Mouse (Mus musculus) B cell, adult 2 months (primary cell): ENCODE data around the gene Cd8b1.

Source experiments
- DNase-seq, 2 experiments: peaks; one replicate each; pipeline ENCODE4 v3.0.0; 2022

Cd8b1 gene

DNA sequence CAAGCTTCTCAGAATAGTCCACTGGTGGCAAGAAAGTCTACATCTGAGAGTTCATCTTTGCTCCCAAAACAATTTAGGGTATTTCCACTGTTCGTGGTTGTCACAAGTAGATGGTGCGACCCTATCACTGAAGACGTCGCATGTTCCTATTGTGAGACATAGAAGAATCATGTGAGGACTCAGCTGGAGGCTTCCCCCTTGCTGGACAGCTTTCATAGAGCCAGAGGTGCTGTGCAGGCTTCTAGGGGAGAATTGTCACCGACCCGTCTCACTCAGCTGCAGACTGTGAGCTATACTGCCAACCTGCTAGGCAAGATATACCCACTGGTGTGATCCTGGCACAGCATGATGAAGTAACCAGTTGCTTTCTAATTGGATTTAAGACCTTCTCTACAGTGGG is 29.6 kb downstream of the Cd8b1 start:
- DNase-seq: no peak

- no peak for DNase-seq
These were observed 30.4 kb downstream of the Cd8b1 start for GRCm38 (mm10) chr6:71352866-71353427.

DNA sequence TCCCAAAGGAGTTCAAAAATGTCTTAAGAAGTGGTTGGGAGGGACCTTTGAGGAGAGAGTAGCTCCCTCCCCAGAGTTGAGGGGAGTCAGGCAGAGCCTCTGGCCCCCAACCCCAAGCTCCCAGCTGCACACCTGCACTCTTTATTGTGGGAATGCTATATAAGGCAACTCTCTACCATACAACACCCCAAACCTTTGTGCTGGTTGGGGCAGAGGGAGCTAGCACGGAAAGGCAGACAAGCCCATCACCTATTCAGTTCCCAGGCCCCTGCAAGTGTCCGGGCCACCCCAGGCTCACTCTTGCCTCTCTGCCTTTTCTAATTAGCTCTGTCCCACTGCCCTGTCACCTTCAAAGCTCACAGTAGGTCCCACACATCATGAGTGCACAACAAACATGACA is 31.1 kb downstream of the Cd8b1 start:
- DNase-seq: no peak

DNA sequence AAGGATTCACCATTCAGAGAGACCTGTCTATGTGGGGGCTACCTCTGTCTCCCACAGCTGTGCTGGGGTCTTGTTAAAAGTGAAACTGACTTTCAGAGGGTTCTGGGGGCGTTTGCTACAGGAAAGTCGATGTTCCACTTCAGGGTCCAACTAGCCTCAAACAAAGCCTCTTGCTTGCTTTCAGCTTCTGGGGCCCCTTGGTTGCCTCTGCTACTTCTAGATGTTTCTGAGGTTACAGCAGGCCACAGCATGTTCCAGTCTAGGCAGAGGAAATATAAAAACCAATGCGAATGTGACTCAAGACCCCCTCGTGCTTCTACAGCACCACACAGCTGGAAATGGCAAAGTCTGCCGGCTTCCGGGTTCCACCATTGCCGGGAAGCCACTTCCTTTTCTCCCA is 34.9 kb downstream of the Cd8b1 start:
- no peak for DNase-seq

- no peak for DNase-seq
These were observed 37.6 kb downstream of the Cd8b1 start for GRCm38 (mm10) chr6:71360221-71360620.

GRCm38 (mm10) chr6:71360751-71361150 is 38.2 kb downstream of the Cd8b1 start:
- no peak for DNase-seq

DNA sequence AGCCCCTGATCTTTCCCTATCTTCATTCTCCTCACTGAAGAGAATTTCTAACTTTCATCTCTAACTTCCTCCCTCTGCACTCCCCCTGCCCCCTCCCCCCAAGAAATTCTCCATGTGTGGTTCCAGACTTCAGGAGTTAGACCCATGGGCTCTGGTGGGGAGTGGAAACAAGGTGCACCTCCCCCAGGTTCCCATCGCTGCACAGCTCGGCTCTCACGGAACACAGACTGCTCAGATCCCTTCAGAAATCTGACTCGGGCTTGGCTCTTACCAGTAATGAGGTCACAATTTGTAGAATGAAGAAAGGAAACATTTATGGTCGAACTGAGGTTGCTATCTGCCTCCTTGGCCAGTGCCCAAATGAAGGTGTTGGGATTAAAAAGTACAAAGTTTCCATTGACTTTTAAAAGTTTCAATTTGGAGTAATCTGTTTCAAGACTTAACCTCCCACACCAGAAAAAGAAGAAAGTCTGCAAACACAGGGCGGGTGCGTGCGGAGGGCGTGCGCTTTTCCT is 38.6 kb downstream of the Cd8b1 start:
- no peak for DNase-seq

DNA sequence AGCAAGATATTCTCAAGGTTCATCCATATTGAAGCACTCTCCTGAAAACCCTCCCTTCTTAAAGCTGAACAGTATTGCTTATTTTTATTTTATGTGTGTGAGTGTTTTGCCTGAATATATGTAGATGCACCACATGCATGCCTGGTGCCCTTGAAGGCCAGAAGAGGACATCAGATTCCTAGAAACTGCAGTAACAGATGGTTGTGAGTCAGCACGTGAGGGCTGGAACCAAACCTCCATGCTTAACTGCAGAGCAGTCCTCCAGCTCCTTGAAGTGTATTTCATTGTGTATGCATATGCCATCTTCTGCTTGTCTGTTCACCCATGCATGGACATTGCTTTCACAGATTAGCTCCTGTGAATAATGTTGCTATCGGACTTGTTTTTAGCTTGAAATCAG is 41.4 kb downstream of the Cd8b1 start:
- no peak for DNase-seq

DNA sequence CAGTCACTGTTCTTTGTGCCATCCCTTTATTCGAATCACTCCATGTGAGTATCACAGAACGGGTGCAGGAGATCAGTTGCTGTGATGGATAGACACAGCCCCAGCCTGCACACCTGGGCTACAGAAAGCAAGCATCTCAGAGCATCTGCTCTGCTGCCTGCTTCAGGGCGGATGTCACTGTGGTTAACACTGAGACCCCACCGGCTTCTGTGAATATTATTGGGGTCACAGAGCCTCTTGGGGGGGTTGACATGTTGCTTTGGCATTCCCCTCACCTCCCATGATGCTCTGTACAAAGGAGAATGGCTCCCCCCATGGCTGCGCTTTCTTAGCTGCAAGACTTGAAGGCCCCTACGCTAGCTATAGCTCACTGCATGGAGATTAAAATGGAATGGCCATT is 46.8 kb downstream of the Cd8b1 start:
- no peak for DNase-seq

GRCm38 (mm10) chr6:71371085-71371605 is 48.6 kb downstream of the Cd8b1 start:
- no peak for DNase-seq

DNA sequence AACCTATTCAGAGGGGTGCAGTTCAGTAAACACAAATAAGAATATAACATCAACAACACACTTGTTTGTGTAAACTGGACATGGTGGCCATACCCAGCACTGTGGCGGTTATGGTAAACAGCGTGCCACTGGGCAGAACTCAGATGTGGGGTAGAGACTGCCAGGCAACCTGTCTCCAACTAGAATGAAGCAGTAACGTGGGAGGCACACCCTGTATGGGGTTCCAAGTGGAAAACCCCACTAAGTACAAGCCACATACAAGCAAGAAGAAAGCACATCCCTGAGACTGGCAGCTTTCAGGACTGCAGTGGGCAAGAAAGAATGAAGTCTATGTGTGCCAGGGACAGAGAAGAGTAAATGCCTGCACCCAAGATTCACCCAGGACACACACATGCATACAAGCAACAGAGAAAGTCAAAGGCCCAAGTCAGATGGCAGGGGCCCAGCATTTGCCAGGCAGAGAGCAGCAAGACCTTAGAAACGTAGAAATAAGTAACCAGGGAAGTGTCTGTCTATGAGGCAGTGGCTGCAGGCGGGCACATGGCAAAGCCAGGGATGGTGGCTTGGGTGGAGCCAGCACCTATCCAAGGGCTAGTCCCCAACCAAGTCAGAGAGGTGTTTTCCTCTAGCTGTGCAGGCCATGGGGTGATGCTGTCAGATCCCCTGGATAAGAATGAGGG is 49.6 kb downstream of the Cd8b1 start:
- DNase-seq: no peak

- DNase-seq: no peak
These were observed 50.7 kb downstream of the Cd8b1 start, which contains the start of gene Cd8a for GRCm38 (mm10) chr6:71373249-71373775. TSS of gene Cd8a (plus strand) at chr6:71373427.

- no peak for DNase-seq
These were observed 51.8 kb downstream of the Cd8b1 start for GRCm38 (mm10) chr6:71374311-71374829.

DNA sequence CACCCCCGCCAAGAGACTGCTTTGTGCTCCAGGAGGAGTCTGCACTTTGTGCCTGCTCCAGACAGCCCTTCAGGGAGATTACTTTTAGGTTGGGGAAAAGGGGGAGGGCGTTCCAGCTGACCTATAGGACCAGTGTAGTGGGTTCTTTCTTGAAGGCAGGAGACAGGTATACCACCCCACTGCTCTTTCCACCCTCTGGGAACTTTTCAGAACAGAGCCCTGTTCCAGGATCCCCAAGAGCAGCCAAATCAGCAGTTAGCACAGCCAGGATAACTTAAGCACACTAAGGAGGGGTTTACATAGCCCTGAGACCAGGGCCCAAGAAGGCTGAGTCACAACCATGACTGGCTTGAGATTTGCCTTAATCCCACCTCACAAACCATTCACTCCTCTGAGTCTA is 52.3 kb downstream of the Cd8b1 start:
- no peak for DNase-seq

- no peak for DNase-seq
These were observed 54.1 kb downstream of the Cd8b1 start for GRCm38 (mm10) chr6:71376711-71377110.

DNA sequence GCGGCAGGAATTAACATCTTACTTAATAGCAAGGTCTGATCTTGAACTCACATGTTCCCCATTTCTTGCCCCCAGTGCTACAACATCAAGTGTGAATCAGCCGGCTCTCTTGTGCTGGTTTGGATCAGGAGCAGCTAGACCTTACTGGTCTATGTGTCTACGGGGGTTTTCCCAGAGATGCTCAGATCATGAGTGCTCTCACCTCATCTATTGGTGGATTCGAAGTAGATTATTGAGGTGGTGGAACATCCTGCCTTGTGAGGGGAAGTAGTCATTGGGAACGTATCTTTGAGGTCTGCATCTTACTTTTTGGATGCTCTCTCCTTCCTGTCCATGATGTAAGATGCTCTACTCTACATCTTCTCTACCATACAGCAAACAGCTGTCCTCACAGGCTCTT is 59.1 kb downstream of the Cd8b1 start:
- no peak for DNase-seq
